Mouse (Mus musculus) mesoderm, embryonic 11.5 days (tissue): ENCODE data around the gene Suz12.
"Not testable (repeated sequence)": the region's sequence is repeated elsewhere in the genome, so short reads cannot be mapped to it uniquely, and the experiment has no call there.

Source experiments
- DNase-seq: peaks from one replicate; pipeline ENCODE4 v3.0.0-alpha.2; 2012; ENCODE audit warnings: low read depth, low spot score

Suz12 gene

DNA sequence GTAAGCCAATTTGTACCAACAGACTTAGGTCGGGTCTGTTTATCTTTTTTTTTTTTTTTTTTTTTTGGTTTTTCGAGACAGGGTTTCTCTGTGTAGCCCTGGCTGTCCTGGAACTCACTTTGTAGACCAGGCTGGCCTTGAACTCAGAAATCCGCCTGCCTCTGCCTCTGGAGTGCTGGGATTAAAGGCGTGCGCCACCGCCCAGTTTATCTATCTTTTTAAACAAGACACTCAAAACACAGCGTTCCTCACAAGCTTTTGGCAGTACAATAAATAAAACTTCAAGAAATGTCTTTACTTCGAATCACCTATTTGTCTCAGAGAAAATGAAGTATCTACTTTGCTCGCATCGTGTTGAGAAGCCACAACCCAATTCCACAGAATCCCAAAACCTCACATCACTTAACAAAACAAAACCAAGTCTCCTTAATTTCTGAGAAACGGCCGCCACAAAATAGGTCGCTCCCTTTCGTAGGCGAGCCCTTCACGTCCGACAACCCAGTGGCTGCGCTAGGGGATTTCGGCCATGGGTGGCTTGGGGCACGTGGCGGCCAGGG, 793 bp upstream of the Suz12 start:
- no peak for DNase-seq

DNA sequence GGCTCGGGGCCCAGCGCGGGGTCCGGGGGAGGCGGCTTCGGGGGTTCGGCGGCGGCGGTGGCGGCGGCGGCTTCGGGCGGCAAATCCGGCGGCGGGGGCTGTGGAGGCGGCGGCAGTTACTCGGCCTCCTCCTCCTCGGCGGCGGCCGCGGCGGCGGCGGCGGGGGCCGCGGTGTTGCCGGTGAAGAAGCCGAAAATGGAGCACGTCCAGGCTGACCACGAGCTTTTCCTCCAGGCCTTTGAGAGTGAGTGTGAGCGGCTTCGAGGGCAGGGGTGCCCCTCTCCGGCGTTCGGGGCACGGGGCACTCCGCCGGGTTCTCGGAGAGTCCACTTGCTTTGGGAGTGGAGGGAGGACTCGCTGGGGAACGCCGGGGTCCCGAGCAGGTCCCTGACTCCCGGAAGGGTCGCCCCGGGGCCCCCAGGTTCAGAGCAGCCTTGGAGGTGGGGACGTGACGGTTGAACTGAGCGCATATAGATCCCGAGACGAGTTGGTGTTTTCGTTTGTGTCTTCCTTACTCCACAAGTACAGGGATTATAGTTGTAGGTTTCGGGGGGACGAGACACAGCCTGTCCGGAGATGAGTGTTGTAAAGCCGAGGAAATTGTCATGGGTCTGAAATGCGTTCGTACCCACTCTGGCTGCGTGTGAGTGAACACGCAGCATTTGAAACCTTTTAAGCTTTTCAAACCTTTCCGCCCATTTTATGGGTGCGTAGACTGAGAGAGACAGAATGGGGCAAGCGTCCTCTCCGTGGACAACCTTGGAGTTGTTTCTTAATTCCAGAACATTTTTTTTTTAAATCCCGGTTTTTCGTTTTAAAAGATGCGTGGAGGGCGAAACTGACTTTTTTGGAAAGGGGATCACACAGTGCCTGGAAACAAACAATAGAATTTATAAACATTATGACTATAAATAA, 707 bp downstream of the Suz12 start:
- DNase-seq = peak; percentile 16

DNA sequence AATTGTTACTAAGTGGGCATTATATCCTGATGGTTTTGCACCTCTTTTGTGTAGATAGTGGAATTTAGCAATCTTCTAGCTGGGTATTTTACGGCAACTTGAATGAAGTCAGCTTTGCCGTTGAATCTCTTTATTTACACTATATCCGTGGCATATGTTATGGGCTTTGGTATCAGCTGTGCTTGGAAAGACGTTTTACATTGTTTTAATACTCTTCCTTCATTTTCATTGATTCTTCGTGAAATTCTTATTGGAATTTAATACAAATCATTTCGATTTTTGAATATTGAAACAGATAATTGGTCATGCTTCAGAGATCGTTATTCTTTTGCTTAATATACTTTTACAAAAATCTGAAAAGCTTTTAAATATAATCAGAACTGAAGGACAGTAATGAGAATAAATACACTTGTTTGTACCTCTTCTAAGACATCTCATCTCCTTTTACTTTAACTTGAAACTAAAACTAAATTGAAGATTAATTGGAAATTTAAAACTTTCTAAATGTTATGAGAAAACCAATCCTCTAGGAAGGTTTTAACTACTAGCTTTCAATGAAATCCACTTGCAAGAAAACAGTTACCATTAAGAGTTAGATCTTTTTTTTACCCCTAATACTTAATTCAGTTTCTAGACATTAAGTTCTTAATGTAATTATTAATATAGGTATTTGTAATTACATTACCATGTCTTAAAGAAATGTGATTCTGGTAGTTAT, 1.5 kb downstream of the Suz12 start:
- no peak for DNase-seq

DNA sequence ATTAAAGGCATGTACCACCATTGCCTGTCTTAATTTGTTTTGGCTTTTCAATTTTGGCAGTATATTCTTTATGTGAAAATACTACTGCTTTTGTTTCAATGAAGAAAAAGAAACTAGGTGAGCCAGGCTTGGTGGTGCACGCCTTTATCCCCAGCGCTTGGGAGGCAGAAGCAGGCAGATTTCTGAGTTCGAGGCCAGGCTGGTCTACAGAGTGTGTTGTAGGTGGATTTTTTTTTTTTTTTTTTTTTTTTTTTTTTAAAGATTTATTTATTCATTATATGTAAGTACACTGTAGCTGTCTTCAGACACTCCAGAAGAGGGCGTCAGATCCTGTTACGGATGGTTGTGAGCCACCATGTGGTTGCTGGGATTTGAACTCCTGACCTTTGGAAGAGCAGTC, 23.6 kb downstream of the Suz12 start:
- DNase-seq = not testable (repeated sequence)

DNA sequence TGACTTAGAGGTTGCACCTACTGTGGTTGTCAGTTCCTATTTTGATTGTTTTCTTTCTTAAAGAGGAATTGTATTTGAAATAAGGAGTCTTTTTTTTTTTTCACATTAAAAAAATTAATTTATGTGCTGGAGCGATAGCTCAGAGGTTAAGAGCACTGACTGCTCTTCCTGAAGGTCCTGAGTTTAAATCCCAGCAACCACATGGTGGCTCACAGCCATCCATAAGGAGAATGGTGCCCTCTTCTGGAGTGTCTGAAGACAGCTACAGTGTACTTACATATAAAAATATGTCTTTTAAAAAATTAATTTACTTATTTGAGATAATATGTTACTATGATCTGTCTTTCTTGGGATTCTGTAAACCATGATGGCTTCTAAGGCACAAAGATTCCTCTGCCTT, 26.9 kb downstream of the Suz12 start:
- DNase-seq = no peak

DNA sequence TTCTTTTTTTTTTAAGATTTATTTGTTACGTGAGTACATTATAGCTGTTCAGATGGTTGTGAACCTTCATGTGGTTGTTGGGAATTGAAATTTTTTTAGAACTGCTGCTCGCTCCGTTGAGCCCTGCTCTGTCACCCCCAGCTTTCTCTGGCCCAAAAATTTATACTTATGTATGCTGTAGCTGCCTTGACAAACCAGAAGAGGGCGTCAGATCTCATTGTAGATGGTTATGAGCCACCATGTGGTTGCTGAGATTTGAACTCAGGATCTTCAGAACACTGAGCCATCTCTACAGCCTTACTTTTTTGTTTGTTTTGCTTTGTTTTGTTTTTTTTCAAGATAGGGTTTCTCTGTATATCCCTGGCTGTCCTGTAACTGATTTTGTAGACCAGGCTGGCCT, 28.4 kb downstream of the Suz12 start:
- DNase-seq = no peak

DNA sequence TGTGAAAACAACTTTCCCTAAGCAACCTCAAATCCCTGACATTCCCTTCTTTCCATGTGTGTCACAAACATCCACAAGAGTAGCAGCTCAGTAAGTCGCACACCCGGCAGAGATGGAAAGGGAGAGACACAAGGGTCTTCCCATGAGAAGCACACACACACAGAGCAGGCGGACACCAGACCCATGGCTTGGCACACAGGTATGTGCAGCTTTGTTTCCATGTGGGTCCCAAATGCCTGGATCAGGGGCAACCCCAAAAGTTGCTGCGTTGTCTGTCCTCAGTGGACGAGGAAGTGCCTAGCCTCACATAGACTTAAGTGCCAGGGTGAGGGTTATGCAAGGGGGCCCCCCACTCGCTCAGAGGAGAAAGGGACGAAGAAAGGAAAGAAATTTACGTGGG, 44.6 kb downstream of the Suz12 start:
- no peak for DNase-seq

DNA sequence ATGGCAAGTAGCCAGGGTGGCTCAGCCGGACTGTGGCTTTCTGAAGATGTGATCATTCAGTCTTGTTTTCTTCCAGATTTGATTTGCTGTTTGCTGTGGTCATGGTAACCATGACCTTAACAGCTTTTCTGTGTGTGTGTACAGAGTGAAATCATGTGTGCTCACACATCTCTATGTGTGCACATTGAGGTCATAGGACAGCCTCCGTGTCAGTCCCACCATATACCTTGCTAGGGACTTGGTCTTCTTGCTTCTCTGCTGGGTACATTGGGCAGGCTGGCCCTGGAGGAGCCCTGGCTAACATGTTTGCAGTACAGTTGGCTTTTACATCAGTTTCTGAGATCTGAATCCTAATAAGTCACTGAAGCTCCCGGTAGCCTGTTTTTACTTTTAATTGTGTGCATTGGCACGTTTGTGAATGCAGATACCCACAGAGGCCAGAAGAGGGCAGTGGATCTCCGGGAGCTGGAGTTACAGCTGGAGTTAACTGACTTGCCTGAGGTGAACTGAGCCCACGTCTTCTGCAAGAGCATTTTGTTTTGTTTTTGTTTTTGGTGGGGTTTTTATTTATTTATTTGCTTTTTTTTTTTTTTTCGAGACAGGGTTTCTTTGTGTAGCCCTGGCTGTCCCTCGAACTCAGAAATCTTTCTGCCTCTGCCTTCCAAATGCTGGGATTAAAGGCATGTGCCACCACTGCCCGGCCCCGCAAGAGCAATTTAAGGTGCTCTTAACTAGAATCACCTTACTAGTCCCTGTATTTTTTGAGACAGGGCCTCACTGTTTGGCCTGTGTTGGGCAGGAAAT, 49.9 kb downstream of the Suz12 start:
- DNase-seq = peak; percentile 54

DNA sequence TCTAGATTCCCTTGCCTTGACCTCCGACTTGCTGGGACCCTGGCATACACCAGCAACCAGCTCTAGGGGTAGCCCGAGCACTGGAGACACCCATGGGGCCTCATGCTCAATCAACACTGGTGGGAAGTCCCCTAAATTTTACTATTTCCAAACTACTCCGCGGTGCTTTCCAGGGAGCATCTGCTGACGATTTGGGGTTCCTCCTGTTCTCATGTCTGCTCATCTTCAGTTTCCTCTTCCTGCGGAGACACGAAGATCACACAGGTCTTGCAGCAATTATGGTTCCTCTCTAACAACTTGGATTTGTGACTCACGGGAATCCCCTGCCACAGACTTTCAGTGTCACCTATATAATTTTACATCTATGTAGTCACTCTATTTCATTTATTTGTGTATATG, 50.5 kb downstream of the Suz12 start:
- DNase-seq = no peak

DNA sequence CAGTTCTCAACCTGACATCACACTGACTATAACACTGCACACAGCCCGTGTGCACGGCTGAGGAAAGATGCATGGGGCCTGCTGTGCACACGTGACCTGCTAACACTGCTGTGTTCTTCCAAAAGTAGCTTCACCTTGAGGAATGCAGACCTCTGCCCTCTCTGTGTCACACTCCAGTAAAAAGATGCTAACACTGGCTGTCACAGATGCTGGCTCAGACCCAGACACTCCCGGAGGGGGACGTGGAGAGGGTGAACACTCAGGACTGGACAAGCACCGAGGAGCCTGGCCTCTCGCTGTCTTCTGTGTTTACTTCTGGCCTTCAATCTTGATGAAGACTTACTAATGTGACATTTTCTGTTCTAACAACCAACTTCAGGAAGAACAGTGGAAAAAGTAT, 54.0 kb downstream of the Suz12 start:
- no peak for DNase-seq

DNA sequence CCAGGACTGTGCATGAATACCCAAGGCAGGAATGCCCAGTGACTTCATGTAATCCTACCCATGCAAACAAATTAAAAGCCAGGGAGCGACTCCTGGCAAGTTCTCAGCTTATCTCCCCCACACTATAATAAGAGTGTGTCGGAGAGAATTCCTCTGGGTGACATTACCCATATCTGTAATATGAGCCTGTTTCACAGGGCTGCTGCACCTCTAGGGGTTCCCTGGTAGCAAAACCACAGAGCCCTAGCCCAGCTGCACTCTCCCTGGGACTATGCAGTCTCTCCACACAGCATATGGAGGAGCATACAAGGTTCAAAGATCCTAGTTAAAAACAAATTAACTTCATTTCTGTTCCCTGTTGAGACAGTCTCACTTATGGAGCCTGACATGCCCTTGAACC, 57.2 kb downstream of the Suz12 start:
- DNase-seq = peak; percentile 21

DNA sequence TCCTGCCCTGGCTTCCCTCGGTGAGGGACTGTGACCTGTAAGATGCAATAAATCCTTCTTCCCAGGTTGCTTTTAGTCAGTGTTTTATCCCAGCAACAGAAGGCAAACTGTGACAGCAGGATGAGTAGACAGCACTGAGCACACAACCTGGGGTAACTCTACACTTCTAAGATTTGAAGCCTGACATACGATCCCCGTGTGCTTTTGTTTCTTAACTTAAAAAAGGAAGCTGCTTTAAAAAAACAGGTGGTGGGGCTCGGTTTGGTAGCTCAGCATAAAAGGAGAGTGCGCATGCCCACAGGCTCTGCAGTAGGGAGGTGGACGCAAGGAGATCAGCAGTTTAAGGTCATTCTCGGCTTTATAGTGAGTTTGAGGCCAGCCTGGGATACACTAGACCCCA, 59.5 kb downstream of the Suz12 start:
- no peak for DNase-seq

DNA sequence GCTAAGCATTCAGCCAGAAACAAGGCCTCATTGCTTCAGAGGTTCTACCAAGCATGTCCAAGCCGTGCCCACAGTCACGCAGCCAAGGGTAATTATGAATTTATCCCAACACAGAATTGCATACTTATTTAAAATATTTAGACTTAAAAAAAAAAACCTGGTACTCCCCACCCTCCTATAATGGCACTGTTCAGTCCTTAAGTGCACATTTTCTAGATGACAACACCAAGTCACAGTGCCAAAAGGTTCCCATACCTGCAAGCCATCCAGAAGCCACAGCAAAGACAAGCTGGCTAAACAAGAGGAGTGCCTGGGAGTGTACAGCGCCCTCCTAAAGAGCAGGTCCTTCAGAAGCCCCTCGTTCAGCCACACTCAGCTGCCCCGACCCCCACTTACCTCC, 60.3 kb downstream of the Suz12 start:
- no peak for DNase-seq

DNA sequence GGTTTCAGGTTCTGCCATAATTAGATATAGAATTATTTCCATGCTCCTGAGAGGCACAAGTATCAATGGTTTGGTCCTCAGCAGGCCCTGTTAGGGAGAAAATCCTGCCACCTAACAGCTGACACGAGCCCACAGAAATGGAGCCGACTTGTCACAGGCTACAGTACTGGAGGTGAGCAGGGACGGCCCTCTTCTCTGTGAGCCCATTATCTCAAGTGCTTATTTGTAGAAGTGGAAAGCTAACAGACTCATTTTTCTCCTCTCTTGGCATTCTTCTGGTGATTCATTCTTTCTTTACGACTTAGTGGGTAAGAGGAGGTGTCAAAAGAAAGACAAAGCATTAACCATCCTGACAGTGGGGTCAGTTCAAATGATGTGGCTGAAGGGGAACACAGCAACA, 61.8 kb downstream of the Suz12 start:
- DNase-seq = no peak

DNA sequence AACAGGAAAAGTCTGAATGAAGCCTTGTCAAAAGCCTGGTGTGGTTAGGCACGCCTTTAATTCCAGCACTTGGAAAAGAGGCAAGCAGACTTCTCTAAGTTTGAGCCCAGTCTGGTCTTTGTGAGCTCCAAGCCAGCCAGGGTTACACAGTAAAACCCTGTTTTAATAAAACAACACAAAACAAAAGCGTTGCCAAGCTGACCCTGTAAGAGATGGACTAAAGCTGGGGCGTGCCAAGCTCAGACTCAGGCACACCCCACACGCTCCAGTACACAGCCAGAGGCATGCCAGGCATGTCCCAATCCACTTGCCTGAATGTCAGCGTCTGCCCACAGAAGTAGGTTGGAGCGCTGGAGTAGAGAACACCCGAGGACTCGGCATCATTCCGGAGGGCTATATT, 63.2 kb downstream of the Suz12 start:
- no peak for DNase-seq

DNA sequence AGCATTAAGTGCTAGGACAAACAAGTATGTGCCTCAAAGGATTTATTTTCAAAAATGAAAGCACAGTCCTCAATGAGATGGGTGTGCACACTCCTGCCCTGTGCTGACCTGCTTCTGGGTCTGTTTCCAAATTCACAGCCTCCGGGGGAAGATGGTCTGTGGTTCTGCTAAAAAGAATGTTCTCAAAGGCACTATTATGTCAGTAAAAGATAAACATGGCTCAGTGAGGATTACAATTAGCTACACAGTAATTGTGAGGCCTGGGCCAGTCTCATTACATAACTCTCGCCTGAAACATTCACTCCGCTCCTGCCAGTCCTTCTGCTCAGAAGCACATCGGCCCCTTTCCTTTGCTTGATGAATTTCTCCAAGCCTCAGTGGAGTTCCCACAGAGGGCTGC, 69.3 kb downstream of the Suz12 start:
- DNase-seq = no peak

DNA sequence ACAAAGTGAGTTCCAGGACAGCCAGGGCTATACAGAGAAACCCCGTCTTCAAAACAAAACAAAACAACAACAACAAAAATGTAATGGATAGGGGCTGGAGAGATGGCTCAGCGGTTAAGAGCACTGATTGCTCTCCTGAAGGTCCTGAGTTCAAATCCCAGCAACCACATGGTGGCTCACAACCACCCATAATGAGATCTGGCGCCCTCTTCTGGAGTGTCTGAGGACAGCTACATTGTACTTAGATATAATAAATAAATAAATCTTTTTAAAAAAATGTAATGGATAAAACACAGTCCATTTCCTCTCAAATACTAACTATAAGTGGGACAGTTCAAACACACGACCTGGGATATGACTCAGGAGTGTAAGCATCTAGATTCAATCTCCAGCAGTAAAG, 73.5 kb downstream of the Suz12 start:
- DNase-seq = not testable (repeated sequence)

DNA sequence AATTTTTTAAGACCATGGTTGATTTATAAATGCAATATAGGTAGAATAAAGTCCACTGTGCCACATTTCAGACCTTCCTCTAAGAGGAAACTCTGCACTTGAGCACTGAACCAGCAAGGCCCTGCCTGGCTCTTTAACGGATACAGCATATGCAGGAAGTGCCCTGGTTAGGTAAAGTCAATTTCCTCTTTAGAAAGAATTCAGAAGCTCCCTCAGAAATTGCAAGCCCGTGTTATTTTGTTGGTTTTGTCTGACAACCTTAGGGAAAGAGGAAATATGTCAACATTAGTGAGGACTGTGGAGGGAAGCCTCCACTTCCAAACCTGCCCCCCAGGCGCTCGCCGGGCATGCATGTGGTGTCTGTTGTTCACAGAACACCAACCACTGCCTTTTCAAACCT, 74.7 kb downstream of the Suz12 start:
- no peak for DNase-seq

DNA sequence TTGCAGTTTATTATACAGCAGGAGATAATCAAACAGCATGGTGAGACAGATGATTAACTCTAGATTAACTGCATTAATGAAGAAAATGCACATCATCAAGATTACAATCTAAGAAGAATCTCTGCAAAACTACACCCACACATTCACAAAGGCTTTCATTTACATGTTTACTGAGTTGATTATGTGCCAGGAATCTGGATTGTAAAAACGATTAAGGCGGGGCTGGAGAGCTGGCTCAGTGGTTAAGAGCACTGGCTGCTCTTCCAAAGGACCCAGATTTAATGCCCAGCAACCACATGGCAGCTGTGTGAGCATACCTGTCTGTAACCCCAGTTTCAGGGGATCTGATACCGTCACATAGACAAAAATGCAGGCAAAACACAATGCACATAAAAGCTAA, 76.9 kb downstream of the Suz12 start:
- no peak for DNase-seq

DNA sequence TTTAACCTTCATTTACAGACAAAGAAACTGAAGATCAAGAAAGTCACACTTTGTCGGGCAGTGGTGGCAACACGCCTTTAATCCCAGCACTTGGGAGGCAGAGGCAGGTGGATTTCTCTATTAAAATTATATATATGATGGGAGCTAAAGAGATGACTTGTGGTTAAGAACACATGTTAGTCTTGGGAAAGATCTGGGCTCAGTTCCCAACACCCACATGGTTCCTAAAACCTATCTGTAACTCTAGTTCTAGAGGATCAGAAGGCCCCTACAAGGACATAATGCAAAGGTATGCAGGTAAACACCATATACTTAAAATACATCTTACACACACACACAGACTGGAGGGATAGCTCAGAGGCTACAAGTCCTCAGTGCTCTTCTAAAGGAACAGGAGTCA, 78.1 kb downstream of the Suz12 start:
- no peak for DNase-seq

DNA sequence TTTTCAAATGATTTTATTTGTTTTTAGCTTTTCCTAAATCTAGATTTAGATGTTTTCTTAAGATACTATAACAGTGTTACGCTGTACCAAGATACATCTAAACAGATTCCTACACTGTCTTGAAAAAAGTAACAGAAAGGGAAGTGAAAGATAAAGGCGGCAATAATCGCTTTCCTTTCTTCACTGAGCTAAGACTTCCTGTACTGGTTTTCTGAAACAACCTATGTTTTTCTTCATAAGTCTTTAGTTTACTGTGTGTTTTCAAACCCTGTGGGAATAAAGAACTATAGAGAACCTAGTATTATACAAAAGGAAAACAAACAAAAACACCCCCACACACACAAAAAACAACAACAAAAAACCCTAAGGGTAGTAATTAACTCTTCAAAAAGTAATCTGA, 79.5 kb downstream of the Suz12 start:
- no peak for DNase-seq
